16 mouse cellular contexts compared by ENCODE assay signal in genomic region chr7:19210010-19210409, GRCm38 (mm10). TPM values are rescaled to one million over a fixed set of nuclear protein-coding genes. Genes with fewer than 3 reads are reported as not detected.
DNase-seq lines count a peak whose midpoint lies in the region; ATAC-seq and TF ChIP-seq lines count a peak whose summit lies in the region.
"Had no signal": no experiment of that assay in that cellular context is flagged by ENCODE, and none has a peak within 500 bp of the region (broad histone marks: within the 10 kb centered on the region; RNA-seq: fewer than 3 reads in every experiment).

No protein-coding gene starts in this region.

- WGBS in heart, adult 2 months = 91% methylated on average over 5 of the region's 5 CpGs
- WGBS in lung, postnatal 0 days = 88% methylated on average over 5 of the region's 5 CpGs

- no peak overlapping the region for H3K4me3 ChIP-seq in heart, adult 2 months
- H3K4me3 ChIP-seq in lung, postnatal 0 days (ENCODE audit: low read depth, low read length) = no peak overlapping the region
- H3K4me3 ChIP-seq: embryonic facial prominence, embryonic 10.5 days; forebrain, embryonic 10.5 days had no signal

- peaks cover 3% of the 10 kb centered on the region for H3K4me1 ChIP-seq in heart, adult 2 months (ENCODE audit: control insufficient read depth, insufficient read depth, low read length)
- no peaks in the 10 kb centered on the region for H3K4me1 ChIP-seq in lung, postnatal 0 days (ENCODE audit: insufficient read depth, low read depth, low read length)

- DNase-seq in heart, adult 2 months = no peak
- DNase-seq in heart, postnatal 25 days (ENCODE audit: low spot score) = no peak
- DNase-seq in lung, postnatal 0 days (ENCODE audit: low spot score) = no peak
- no peak for DNase-seq in lung, postnatal 25 days (ENCODE audit: low spot score)
- DNase-seq in R1 (ENCODE audit: low read depth, low spot score) = peak; percentile 90
- DNase-seq in testis, postnatal 14 days (ENCODE audit: low spot score) = peak; percentile 51
- no peak for DNase-seq in gastrocnemius, postnatal 10 days
- DNase-seq in heart, postnatal 4 days = no peak
- DNase-seq: cerebellum, adult 9-10 months; gastrocnemius, postnatal 25 days; heart, postnatal 14 days; right cerebral cortex, postnatal 4 days; thymus, adult 18-20 months had no signal

- H3K36me3 ChIP-seq in heart, adult 2 months (ENCODE audit: control insufficient read depth, insufficient read depth, low read length) = no peaks in the 10 kb centered on the region
- H3K36me3 ChIP-seq in lung, postnatal 0 days (ENCODE audit: insufficient read depth, low read length) = peaks cover 4% of the 10 kb centered on the region; the same call in 1 of the 2 replicates

- intact Hi-C loops in heart, adult 2 months (cut with DNase I) = loop anchor here (5.0 kb wide), 1 partner anchor 62 kb away; the partner anchor contains the start of gene Vasp
- intact Hi-C loops in heart, postnatal 25 days (cut with DNase I) = no loop called here

- H3K9me3 ChIP-seq in lung, postnatal 0 days (ENCODE audit: low read length) = no peaks in the 10 kb centered on the region
- H3K9me3 ChIP-seq: embryonic facial prominence, embryonic 10.5 days had no signal

- no peak overlapping the region for H3K4me2 ChIP-seq in lung, postnatal 0 days (replicated peaks; ENCODE audit: low read depth, low read length)

- peak; percentile 50 for TF ChIP-seq CTCF in heart, adult 2 months (IDR thresholded peaks at IDR 0.05)
- peak; percentile 53 for TF ChIP-seq CTCF in lung, postnatal 0 days (IDR thresholded peaks at IDR 0.05)

- no peak for TF ChIP-seq EP300 in heart, adult 2 months (IDR thresholded peaks at IDR 0.05; ENCODE audit: insufficient read depth, low read depth, low read length)
- TF ChIP-seq EP300 in lung, postnatal 0 days (IDR thresholded peaks at IDR 0.05) = no peak

- no peaks in the 10 kb centered on the region; the same call in 1 of the 2 replicates for H3K27me3 ChIP-seq in heart, adult 2 months (ENCODE audit: control insufficient read depth, insufficient read depth, low read length)
- H3K27me3 ChIP-seq in lung, postnatal 0 days (replicated peaks; ENCODE audit: insufficient read depth, low read length) = no peaks in the 10 kb centered on the region

- no peak overlapping the region for H3K27ac ChIP-seq in heart, adult 2 months
- no peak overlapping the region for H3K27ac ChIP-seq in lung, postnatal 0 days (ENCODE audit: low read length)
- H3K27ac ChIP-seq: embryonic facial prominence, embryonic 10.5 days; forebrain, embryonic 10.5 days had no signal

- TF ChIP-seq POLR2A in heart, adult 2 months (IDR thresholded peaks at IDR 0.05; ENCODE audit: insufficient read depth, low read depth, low read length) = no peak

- no peaks in the 10 kb centered on the region for H3K79me2 ChIP-seq in heart, adult 2 months (replicated peaks; ENCODE audit: control insufficient read depth, insufficient read depth, low read length)

- H3K9ac ChIP-seq in heart, adult 2 months (ENCODE audit: low read depth, low read length) = no peak overlapping the region
- no peak overlapping the region for H3K9ac ChIP-seq in lung, postnatal 0 days (replicated peaks; ENCODE audit: low read depth)

- no peak for ATAC-seq in lung, postnatal 0 days

RNA-seq across cellular contexts. Expression of gene Gpr4, which starts 2.3 kb away (rescaled TPM):
- total RNA-seq in heart, adult 2 months (2021) = 1 to 10 TPM; 6.8 to 7.2 TPM
- polyA plus RNA-seq in heart, adult 2 months (2012; rRNA removed) = 17.1 and 22.0 TPM in 2 replicates
- 1 to 10 TPM; 8.6 to 9.4 TPM for total RNA-seq in heart, postnatal 25 days (2021)
- 2.7 and 3.1 TPM in 2 replicates for polyA plus RNA-seq in lung, postnatal 0 days (2015; fragmentation: Nextera tagmentation; extraction: Ambion mirVana)
- 1 to 10 TPM; 2.3 to 3.4 TPM for total RNA-seq in gastrocnemius, postnatal 10 days (2021)
- total RNA-seq in heart, postnatal 4 days (2021) = 1 to 10 TPM; 6.7 to 8.1 TPM
- total RNA-seq: megakaryocyte-erythroid progenitor cell, adult 5-6 weeks had no signal

RNA-seq across cellular contexts. Expression of gene Opa3, which starts 18.1 kb away (rescaled TPM):
- 10 to 100 TPM; 59.9 to 66.0 TPM for total RNA-seq in heart, adult 2 months (2021)
- 64.6 and 91.3 TPM in 2 replicates for polyA plus RNA-seq in heart, adult 2 months (2012; rRNA removed)
- total RNA-seq in heart, postnatal 25 days (2021) = 10 to 100 TPM; 57.6 to 59.3 TPM
- 18.8 and 19.0 TPM in 2 replicates for polyA plus RNA-seq in lung, postnatal 0 days (2015; fragmentation: Nextera tagmentation; extraction: Ambion mirVana)
- 10 to 100 TPM; 36.9 to 37.8 TPM for total RNA-seq in gastrocnemius, postnatal 10 days (2021)
- 10 to 100 TPM; 54.7 to 60.0 TPM for total RNA-seq in heart, postnatal 4 days (2021)

RNA-seq across cellular contexts. Expression of gene Eml2, which starts 33.8 kb away (rescaled TPM):
- total RNA-seq in heart, adult 2 months (2021) = 10 to 100 TPM; 35.6 to 38.7 TPM
- polyA plus RNA-seq in heart, adult 2 months (2012; rRNA removed) = 37.3 and 38.8 TPM in 2 replicates
- 10 to 100 TPM; 37.1 to 37.8 TPM for total RNA-seq in heart, postnatal 25 days (2021)
- 17.9 and 21.7 TPM in 2 replicates for polyA plus RNA-seq in lung, postnatal 0 days (2015; fragmentation: Nextera tagmentation; extraction: Ambion mirVana)
- 10 to 100 TPM; 14.9 to 17.6 TPM for total RNA-seq in gastrocnemius, postnatal 10 days (2021)
- total RNA-seq in heart, postnatal 4 days (2021) = 10 to 100 TPM; 70.6 to 77.3 TPM

RNA-seq across cellular contexts. Expression of gene Gipr, which starts 44.1 kb away (rescaled TPM):
- total RNA-seq in heart, adult 2 months (2021) = under 1 TPM in 1 of 2 experiments, not detected in 1; 0.16 TPM
- 2.5 and 3.0 TPM in 2 replicates for polyA plus RNA-seq in heart, adult 2 months (2012; rRNA removed)
- total RNA-seq in heart, postnatal 25 days (2021) = under 1 TPM; 0.21 to 0.22 TPM
- 0.80 and 1.0 TPM in 2 replicates for polyA plus RNA-seq in lung, postnatal 0 days (2015; fragmentation: Nextera tagmentation; extraction: Ambion mirVana)
- under 1 TPM in 1 of 2 experiments, not detected in 1; 0.14 TPM for total RNA-seq in gastrocnemius, postnatal 10 days (2021)
- 1 to 10 TPM; 1.3 TPM for total RNA-seq in heart, postnatal 4 days (2021)
- total RNA-seq: gastrocnemius, postnatal 25 days; megakaryocyte-erythroid progenitor cell, adult 5-6 weeks had no signal

Comparison
In these comparisons a context has a peak if more than half of its experiments do, and no peak if none do; other contexts are left out.
1. DNase-seq: peak in R1 (single experiment) and testis, postnatal 14 days (single experiment); none in heart, adult 2 months (0 of 2), heart, postnatal 25 days (single experiment), lung, postnatal 0 days (single experiment), lung, postnatal 25 days (single experiment), gastrocnemius, postnatal 10 days (single experiment) and heart, postnatal 4 days (single experiment).